Mouse (Mus musculus) neural tube, embryonic 11.5 days (tissue): ENCODE data around the gene Ptprj. TPM values are rescaled to one million over a fixed set of nuclear protein-coding genes. Genes with fewer than 3 reads are reported as not detected.
A peak's percentile ranks its signal among the peaks of the same experiment; 100 is the strongest.

Experiments
- ATAC-seq: fragments of 200-750 bp; cut with Nextera tagmentation; 2 replicates; pipeline ENCODE4 v1.8.0; 2017; ENCODE audit warnings: moderate number of reproducible peaks, mild to moderate bottlenecking, moderate TSS enrichment, moderate library complexity; ENCODE audit not compliant: insufficient read depth, low FRiP score, low TSS enrichment
- DNase-seq: peaks from one replicate; pipeline ENCODE4 v3.0.0-alpha.2; 2015; ENCODE audit warnings: low spot score
- H3K27ac ChIP-seq: fragments of 300-500 bp; sonication (generic); 2 replicates; pipeline ENCODE4 v1.5.1; 2014; ENCODE audit warnings: low read depth, mild to moderate bottlenecking, low read length
- H3K27me3 ChIP-seq: fragments of 300-500 bp; sonication (generic); 2 replicates; pipeline ENCODE4 v1.6.1; 2014; ENCODE audit warnings: mild to moderate bottlenecking, low read length, mixed read lengths; ENCODE audit not compliant: control insufficient read depth, insufficient read depth
- H3K36me3 ChIP-seq: fragments of 300-500 bp; sonication (generic); 2 replicates; pipeline ENCODE4 v1.6.1; 2014; ENCODE audit warnings: mild to moderate bottlenecking, low read length, moderate library complexity, mixed read lengths; ENCODE audit not compliant: control insufficient read depth, insufficient read depth
- H3K4me1 ChIP-seq: fragments of 300-500 bp; sonication (generic); 2 replicates; pipeline ENCODE4 v1.6.1; 2014; ENCODE audit warnings: low read length, mixed read lengths; ENCODE audit not compliant: control insufficient read depth, insufficient read depth
- H3K4me2 ChIP-seq: fragments of 300-500 bp; sonication (generic); 2 replicates; pipeline ENCODE4 v1.6.1; 2014; ENCODE audit warnings: low read depth, mild to moderate bottlenecking, moderate library complexity
- H3K4me3 ChIP-seq: fragments of 300-500 bp; sonication (generic); 2 replicates; pipeline ENCODE4 v1.5.1; 2014; ENCODE audit warnings: low read depth, low read length
- H3K9ac ChIP-seq: fragments of 300-500 bp; sonication (generic); 2 replicates; pipeline ENCODE4 v1.6.1; 2014; ENCODE audit warnings: mild to moderate bottlenecking, low read length
- H3K9me3 ChIP-seq: fragments of 300-500 bp; sonication (generic); 2 replicates; pipeline ENCODE4 v1.6.1; 2016; ENCODE audit warnings: low read length; ENCODE audit not compliant: control insufficient read depth
- WGBS: fragments of 180-500 bp; shearing (Covaris S2); extraction: QIAGEN DNeasy Blood & Tissue Kit; methylation state at CpG from one replicate; pipeline ENCODE4 v1.1.7; 2014; 5-methylcytosine and 5-hydroxymethylcytosine counted together
- polyA plus RNA-seq: library from polyadenylated mRNA; unstranded; fragments of >200 nt; fragmentation: Nextera tagmentation; extraction: Ambion mirVana; gene quantifications from 2 replicates; pipeline ENCODE4 v1.2.1, GENCODE M21; 2014

Ptprj gene
- polyA plus RNA-seq, 1 experiment from 2014 or later: 3.7 TPM

DNA sequence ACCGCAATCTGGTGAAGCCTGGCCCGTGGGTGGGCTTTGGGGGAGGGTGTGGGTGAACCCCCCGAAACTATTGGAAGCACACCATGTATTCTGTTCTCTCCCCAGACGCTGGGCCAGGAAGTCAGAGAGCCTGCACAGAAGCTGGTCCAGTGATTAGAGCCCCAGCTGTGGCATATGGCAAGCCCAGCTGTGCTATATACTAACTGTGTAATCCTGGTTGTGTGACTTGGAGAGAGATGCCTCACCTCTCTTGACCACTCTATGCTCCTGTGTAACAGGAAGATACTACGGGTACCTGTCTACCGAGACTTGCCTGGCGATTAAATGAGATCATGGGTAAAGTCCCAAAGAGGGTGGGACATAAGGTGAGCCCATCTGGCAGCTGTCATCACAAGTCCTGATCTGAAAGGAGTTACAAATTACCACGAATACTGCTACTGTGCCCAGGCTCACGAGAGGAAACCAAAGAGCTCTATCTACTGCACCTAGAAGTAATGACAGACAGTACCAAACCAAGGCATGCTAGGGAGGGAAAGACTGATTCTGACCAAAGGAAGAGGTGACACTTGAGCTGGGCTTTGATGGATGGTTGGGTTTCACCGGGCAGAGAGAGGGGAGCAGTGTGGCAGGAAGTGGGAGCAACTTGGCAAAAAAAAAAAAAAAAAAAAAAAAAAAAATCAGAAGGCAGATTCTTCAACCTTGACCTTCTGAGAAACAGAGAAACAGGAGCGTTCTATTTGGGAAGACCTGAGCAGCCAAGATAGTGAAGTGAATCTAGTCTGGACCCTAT is 754 bp upstream of the Ptprj start:
- no peak for DNase-seq
- Histone ChIP-seq H3K36me3 (no peaks in the 10 kb centered on the region), H3K9me3 (no peaks in the 10 kb centered on the region), H3K4me1 (peaks cover 3% of the 10 kb centered on the region; the same call in 1 of the 2 replicates), H3K9ac (peak overlapping the region; percentile 84), H3K4me3 (peak overlapping the region; percentile 87), H3K27ac (peak overlapping the region; percentile 86; the same call in 1 of the 2 replicates), H3K4me2 (peak overlapping the region; percentile 86), H3K27me3 (no peaks in the 10 kb centered on the region)
- 14% methylated on average over 11 of the region's 11 CpGs for WGBS
- peak; percentile 21 for ATAC-seq

DNA sequence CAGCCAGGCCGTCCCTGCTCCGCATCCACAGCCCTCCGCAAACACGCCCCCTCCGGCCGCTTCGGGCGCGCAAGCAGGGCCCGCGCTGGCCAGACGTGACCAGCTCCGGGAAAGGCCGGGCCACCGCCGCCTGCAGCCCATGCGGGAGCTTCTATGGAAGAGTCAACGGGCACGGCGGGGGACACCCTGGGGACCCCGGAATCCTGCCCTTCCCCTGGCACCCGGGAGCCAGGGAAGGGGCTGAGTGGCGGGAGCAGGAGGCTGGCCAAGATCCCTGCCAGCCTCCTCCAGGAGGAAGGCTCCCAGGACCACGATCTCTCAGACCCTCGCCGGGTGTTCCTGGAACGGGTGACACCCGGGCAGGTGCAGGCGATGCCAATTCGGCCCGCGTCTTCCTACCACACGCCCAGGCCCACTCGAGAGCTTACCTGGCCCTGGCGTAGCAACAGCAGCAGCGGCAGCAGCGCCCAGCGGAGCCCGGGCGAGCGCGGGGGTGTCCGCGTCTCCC is 665 bp downstream of the Ptprj start:
- H3K4me1 ChIP-seq: peaks cover 3% of the 10 kb centered on the region; the same call in 1 of the 2 replicates
- peak; percentile 79 for ATAC-seq
- DNase-seq: peak; percentile 82
- no peaks in the 10 kb centered on the region for H3K36me3 ChIP-seq
- H3K9me3 ChIP-seq: no peaks in the 10 kb centered on the region
- peak overlapping the region; percentile 87 for H3K4me3 ChIP-seq
- H3K4me2 ChIP-seq: peak overlapping the region; percentile 86
- no peaks in the 10 kb centered on the region for H3K27me3 ChIP-seq
- H3K27ac ChIP-seq: peak overlapping the region; percentile 86
- under 1% methylated on average over 41 of the region's 44 CpGs for WGBS
- H3K9ac ChIP-seq: peak overlapping the region; percentile 84

DNA sequence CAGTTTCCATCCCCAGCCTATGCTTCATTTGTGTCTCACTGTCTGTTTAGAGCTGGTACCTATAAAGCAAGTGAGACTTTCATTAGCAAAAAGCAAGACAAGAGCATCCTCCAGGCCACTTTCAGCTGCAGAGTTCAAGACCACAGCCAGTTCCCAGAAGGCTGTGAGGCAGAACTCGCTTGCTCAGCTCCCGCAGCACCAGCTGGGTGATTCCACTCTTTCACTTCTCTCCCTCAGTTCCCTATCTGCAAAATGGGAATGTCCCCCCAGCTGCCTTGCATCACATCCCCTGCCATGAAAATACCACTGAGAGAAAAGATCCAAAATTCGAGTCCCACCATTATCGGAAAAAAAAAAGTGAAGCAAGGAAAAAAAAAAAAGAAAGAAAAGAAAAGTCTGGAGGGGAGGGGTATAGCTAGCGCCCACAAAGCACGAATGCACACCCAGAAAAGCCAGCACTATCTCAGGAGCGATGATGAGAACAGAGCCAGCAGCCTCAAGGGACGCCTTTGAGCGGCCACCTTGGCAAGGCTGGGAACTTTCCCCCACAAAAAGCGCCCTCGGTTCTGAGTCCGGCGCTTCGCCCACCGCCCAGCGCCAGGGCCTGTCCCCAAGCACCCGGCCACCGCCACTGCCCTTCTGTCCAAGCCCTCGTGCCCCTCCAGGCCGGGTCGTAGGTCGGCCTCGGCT is 1.3 kb downstream of the Ptprj start:
- Histone ChIP-seq H3K4me1 (peaks cover 3% of the 10 kb centered on the region; the same call in 1 of the 2 replicates), H3K27me3 (no peaks in the 10 kb centered on the region), H3K4me2 (peak overlapping the region; percentile 86), H3K27ac (peak overlapping the region; percentile 86), H3K36me3 (no peaks in the 10 kb centered on the region), H3K9me3 (no peaks in the 10 kb centered on the region), H3K9ac (peak overlapping the region; percentile 84), H3K4me3 (peak overlapping the region; percentile 87)
- 2% methylated on average over 23 of the region's 23 CpGs for WGBS
- ATAC-seq (peak; percentile 5), DNase-seq (no peak)

DNA sequence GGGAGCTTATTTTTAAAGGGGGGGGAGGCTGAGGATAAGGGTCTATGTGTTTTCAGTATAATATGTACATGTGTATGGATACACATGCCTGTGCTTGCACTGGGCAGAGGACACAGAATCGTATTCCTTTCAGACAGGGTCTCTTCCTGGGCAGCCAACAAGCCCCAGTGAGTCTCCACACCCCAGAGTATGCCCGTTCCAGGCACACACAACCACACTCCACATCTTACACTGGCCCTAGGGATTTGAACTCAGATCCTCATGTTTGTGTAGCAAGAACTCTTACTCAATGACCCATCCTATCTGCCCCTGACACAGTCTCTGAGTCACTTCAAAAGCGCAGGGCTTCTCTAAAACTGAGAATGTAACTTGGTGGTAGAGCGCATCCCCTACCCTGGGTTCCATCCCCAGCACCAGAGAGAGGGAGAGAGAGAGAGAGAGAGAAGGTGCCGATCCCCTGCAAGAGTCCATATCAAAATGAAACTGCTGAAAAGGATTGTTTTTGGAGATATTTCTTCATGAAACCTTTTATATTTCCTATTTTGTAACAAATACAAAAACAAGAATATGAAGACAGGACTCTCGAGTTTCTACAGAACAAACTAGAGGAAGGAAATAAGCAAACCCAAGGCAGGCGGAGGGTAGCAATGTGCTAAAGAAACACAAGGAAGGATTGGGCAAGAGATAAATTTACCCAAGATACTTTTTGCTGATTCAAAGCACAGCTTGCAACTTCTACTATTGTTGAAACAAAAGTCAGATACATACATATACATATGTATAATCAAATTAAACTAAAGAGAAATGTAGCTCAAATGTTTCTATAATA is 2.8 kb downstream of the Ptprj start:
- H3K36me3 ChIP-seq: no peaks in the 10 kb centered on the region
- H3K9me3 ChIP-seq: no peaks in the 10 kb centered on the region
- ATAC-seq: no peak
- no peak for DNase-seq
- no peak overlapping the region for H3K9ac ChIP-seq
- H3K27ac ChIP-seq: no peak overlapping the region
- WGBS: 84% methylated on average over 7 of the region's 7 CpGs
- peaks cover 3% of the 10 kb centered on the region; the same call in 1 of the 2 replicates for H3K4me1 ChIP-seq
- H3K4me3 ChIP-seq: no peak overlapping the region
- H3K27me3 ChIP-seq: no peaks in the 10 kb centered on the region
- H3K4me2 ChIP-seq: no peak overlapping the region

DNA sequence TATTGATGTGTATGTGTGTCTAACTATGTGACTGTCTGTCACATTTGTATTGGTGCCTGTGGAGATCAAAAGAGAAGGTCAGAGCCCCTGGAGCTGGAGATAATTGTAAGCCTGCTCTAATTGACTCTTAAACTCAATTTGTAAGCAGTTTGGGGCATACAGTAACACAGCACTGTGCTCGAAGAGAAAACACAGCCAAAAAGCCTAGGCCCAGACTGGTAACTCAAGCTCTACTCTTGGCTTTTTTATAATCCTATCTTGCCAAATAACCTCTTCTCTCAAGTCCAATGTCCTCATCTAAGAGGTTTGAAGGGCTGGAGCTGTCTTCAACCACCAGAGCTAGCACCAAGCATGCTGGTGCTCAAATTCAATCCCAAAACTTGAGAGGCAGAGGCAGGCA is 3.5 kb downstream of the Ptprj start:
- peaks cover 3% of the 10 kb centered on the region; the same call in 1 of the 2 replicates for H3K4me1 ChIP-seq
- WGBS: 31% methylated on average over 1 of the region's 1 CpGs
- no peak overlapping the region for H3K4me3 ChIP-seq
- no peak overlapping the region for H3K4me2 ChIP-seq
- H3K27me3 ChIP-seq: no peaks in the 10 kb centered on the region
- ATAC-seq: no peak
- H3K27ac ChIP-seq: no peak overlapping the region
- DNase-seq: no peak
- H3K36me3 ChIP-seq: no peaks in the 10 kb centered on the region
- no peaks in the 10 kb centered on the region for H3K9me3 ChIP-seq
- H3K9ac ChIP-seq: no peak overlapping the region

DNA sequence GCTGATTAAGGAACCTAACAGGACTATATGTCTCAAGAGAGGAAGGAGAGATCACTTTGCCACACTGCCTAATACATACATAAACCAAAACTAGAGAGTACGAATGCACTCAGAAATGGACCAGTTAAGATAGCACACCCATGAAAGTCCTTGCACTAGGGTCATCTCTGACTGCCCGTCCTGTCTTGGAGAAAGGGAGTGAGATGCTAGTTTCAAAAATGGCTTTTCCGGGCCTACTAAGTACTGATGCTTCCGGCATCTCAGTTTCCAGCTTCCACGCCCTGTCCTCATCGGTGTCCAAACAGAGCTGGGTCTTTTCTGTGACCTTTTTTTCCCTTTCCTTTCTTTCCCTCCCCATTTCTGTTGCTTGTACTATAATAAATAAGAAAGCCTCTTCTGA is 4.0 kb downstream of the Ptprj start:
- Histone ChIP-seq H3K4me1 (peaks cover 3% of the 10 kb centered on the region; the same call in 1 of the 2 replicates), H3K36me3 (no peaks in the 10 kb centered on the region), H3K4me2 (no peak overlapping the region), H3K9me3 (no peaks in the 10 kb centered on the region), H3K27ac (no peak overlapping the region), H3K9ac (no peak overlapping the region), H3K4me3 (no peak overlapping the region), H3K27me3 (no peaks in the 10 kb centered on the region)
- DNase-seq (no peak), ATAC-seq (no peak)
- WGBS: 87% methylated on average over 6 of the region's 6 CpGs

DNA sequence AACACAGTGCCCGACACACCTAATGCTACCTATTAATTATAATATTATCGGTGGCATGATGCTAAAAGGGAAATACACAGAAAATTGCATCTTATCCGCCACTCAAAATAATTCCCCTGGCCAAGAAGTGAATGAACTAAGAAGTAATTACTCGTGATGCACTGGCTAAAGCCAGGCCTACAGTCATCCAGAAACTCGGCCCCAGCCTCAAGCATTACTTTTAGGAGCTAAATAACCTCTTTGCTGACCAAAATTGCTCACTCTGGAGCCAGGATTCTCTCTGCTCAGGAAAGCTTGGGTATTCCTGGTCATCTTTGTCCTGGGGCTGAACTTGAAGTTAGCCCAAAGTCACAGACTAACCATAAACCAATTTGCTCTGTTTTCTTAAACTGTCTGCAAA is 4.7 kb downstream of the Ptprj start:
- 83% methylated on average over 5 of the region's 5 CpGs for WGBS
- no peak for DNase-seq

DNA sequence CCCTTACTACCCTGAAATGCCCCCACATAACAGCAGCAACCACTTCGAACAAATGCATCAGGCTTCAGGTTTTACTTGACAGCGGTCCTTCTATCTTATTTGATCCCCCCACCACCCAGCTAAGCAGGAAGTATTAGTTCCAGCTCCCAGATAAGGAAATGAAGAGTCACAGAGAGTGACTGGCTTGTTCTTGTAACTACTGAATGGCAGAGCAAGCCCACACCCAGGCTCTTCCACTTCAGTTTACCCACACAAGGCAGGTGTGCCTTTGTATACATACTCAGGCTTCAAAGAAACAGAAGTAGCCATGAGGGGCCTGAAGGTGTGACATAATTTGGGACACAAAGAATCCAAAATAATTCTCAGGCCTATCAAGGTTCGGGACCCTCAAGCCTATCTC is 5.3 kb downstream of the Ptprj start:
- Histone ChIP-seq H3K9ac (no peak overlapping the region), H3K4me2 (no peak overlapping the region), H3K9me3 (no peaks in the 10 kb centered on the region), H3K4me3 (no peak overlapping the region), H3K27me3 (no peaks in the 10 kb centered on the region), H3K36me3 (no peaks in the 10 kb centered on the region), H3K4me1 (no peaks in the 10 kb centered on the region), H3K27ac (no peak overlapping the region)
- DNase-seq: no peak
- ATAC-seq: no peak
- 80% methylated on average over 3 of the region's 3 CpGs for WGBS

More for the DNA sequence above, 4.7 kb downstream of the Ptprj start:
- no peak overlapping the region for H3K4me3 ChIP-seq
- H3K27me3 ChIP-seq: no peaks in the 10 kb centered on the region
- H3K9ac ChIP-seq: no peak overlapping the region
- no peaks in the 10 kb centered on the region; the same call in 1 of the 2 replicates for H3K4me1 ChIP-seq
- no peak overlapping the region for H3K4me2 ChIP-seq
- no peak overlapping the region for H3K27ac ChIP-seq
- no peaks in the 10 kb centered on the region for H3K9me3 ChIP-seq
- no peak for ATAC-seq
- H3K36me3 ChIP-seq: no peaks in the 10 kb centered on the region
